Mouse (Mus musculus) layer of hippocampus, postnatal 10 days (tissue): ENCODE results near the gene Il12rb1. TPM values are rescaled to one million over a fixed set of nuclear protein-coding genes. Genes with fewer than 3 reads are reported as not detected.

Experiments
- DNase-seq, 2 experiments: peaks; one replicate each; pipeline ENCODE4 v3.0.0; 2021; ENCODE audit warnings: low spot score in 2 of 2
- total RNA-seq, 2 experiments: library from RNA; stranded (reverse); gene quantifications; 2 replicates each; pipeline ENCODE4 v1.2.3; 2021

The Il12rb1 gene
- total RNA-seq, 2 experiments from 2014 or later = 0.30 to 0.38 TPM

- peak; percentile 84 to 89 for DNase-seq
Measured at GRCm38 (mm10) chr8:70797081-70798070, 10.9 kb upstream of the Il12rb1 start.

GRCm38 (mm10) chr8:70798281-70798680, 10.0 kb upstream of the Il12rb1 start:
- DNase-seq = peak in 1 of 2 experiments; percentile 67

- no peak for DNase-seq
Measured at GRCm38 (mm10) chr8:70800648-70801047, 7.6 kb upstream of the Il12rb1 start.

- DNase-seq = peak in 1 of 2 experiments; percentile 70
Measured at GRCm38 (mm10) chr8:70801156-70801555, 7.1 kb upstream of the Il12rb1 start.

GRCm38 (mm10) chr8:70801830-70802229, 6.4 kb upstream of the Il12rb1 start:
- DNase-seq = no peak

GRCm38 (mm10) chr8:70802786-70803510, 5.3 kb upstream of the Il12rb1 start:
- no peak for DNase-seq

GRCm38 (mm10) chr8:70803761-70804480, 4.3 kb upstream of the Il12rb1 start:
- DNase-seq = peak in 1 of 2 experiments; percentile 64

GRCm38 (mm10) chr8:70804481-70805206, 3.6 kb upstream of the Il12rb1 start, which contains the start of gene Mast3:
Gene Mast3, minus strand, starts transcription at chr8:70805054.
- peak; percentile 78 to 84 for DNase-seq

GRCm38 (mm10) chr8:70806541-70806940, 1.7 kb upstream of the Il12rb1 start:
- no peak for DNase-seq

GRCm38 (mm10) chr8:70807304-70807703, 945 bp upstream of the Il12rb1 start:
- DNase-seq = no peak

- no peak for DNase-seq
Measured at GRCm38 (mm10) chr8:70808955-70809701, 879 bp downstream of the Il12rb1 start.

- no peak for DNase-seq
Measured at GRCm38 (mm10) chr8:70810962-70811680, 2.9 kb downstream of the Il12rb1 start.

- no peak for DNase-seq
Measured at GRCm38 (mm10) chr8:70812055-70812454, 3.8 kb downstream of the Il12rb1 start.

GRCm38 (mm10) chr8:70812885-70813284, 4.6 kb downstream of the Il12rb1 start:
- no peak for DNase-seq

GRCm38 (mm10) chr8:70816679-70817078, 8.4 kb downstream of the Il12rb1 start:
- DNase-seq = no peak

- no peak for DNase-seq
Measured at GRCm38 (mm10) chr8:70820101-70820935, 12.1 kb downstream of the Il12rb1 start.

GRCm38 (mm10) chr8:70821399-70821962, 13.2 kb downstream of the Il12rb1 start:
- peak; percentile 69 to 80 for DNase-seq

- DNase-seq = no peak
Measured at GRCm38 (mm10) chr8:70821992-70822391, 13.7 kb downstream of the Il12rb1 start.
